Mouse (Mus musculus): ENCODE measurements at regions not wholly inside any gene's neighbourhood (a gene's known extent, or its start where the extent isn't known, plus 50 kb on each side); places are given as distances from the start of the nearest gene placed in this dataset.

- no peak for DNase-seq
These were observed 97.7 kb upstream of the Spred1 start for GRCm38 (mm10) chr2:117023436-117023835.

GRCm38 (mm10) chr2:117027071-117027470 is 94.1 kb upstream of the Spred1 start:
- DNase-seq = no peak

- DNase-seq = no peak
These were observed 92.4 kb upstream of the Spred1 start for GRCm38 (mm10) chr2:117028771-117029170.

GRCm38 (mm10) chr2:117036197-117036872 is 84.8 kb upstream of the Spred1 start:
- DNase-seq = no peak

- DNase-seq = no peak
These were observed 81.0 kb upstream of the Spred1 start for GRCm38 (mm10) chr2:117040211-117040610.

- no peak for DNase-seq
These were observed 77.3 kb upstream of the Spred1 start for GRCm38 (mm10) chr2:117043831-117044230.

GRCm38 (mm10) chr2:117048290-117048730 is 72.9 kb upstream of the Spred1 start:
- no peak for DNase-seq

- DNase-seq = no peak
These were observed 71.1 kb upstream of the Spred1 start for GRCm38 (mm10) chr2:117050061-117050460.

GRCm38 (mm10) chr2:117064126-117064525 is 57.0 kb upstream of the Spred1 start:
- DNase-seq = no peak

- no peak for DNase-seq
These were observed 50.8 kb upstream of the Spred1 start for GRCm38 (mm10) chr2:117070348-117070747.

GRCm38 (mm10) chr2:117071098-117071497 is 50.1 kb upstream of the Spred1 start:
- no peak for DNase-seq
